Mouse (Mus musculus) embryo, embryonic 11 days (tissue): Measurements from ENCODE around the gene Agrn.
A peak's percentile ranks its signal among the peaks of the same experiment; 100 is the strongest.

Experiments
- DNase-seq: peaks from one replicate; pipeline ENCODE4 v3.0.0-alpha.2; 2015

The Agrn gene

GRCm38 (mm10) chr4:156197131-156197828, at the start of gene Agrn:
Gene Agrn, minus strand, starts transcription at chr4:156197488.
- DNase-seq: no peak

- peak; percentile 62 for DNase-seq
Observed at GRCm38 (mm10) chr4:156236651-156237447, 39.6 kb upstream of the Agrn start.

GRCm38 (mm10) chr4:156235808-156236533, 38.7 kb upstream of the Agrn start, which contains the start of gene Noc2l:
Gene Noc2l, plus strand, starts transcription at chr4:156236010.
- peak; percentile 97 for DNase-seq

- peak; percentile 71 for DNase-seq
Observed at GRCm38 (mm10) chr4:156235360-156235770, 38.1 kb upstream of the Agrn start.

GRCm38 (mm10) chr4:156234701-156235213, 37.5 kb upstream of the Agrn start, which contains the start of gene Plekhn1:
Gene Plekhn1, minus strand, starts transcription at chr4:156234857.
- DNase-seq: peak; percentile 92

GRCm38 (mm10) chr4:156234021-156234501, 36.8 kb upstream of the Agrn start:
- DNase-seq: peak; percentile 60

GRCm38 (mm10) chr4:156228393-156229024, 31.2 kb upstream of the Agrn start:
- DNase-seq: no peak

- no peak for DNase-seq
Observed at GRCm38 (mm10) chr4:156227752-156228392, 30.6 kb upstream of the Agrn start.

GRCm38 (mm10) chr4:156224276-156224675, 27.0 kb upstream of the Agrn start:
- DNase-seq: no peak

GRCm38 (mm10) chr4:156219936-156220335, 22.6 kb upstream of the Agrn start:
- no peak for DNase-seq

GRCm38 (mm10) chr4:156217838-156218237, 20.6 kb upstream of the Agrn start:
- no peak for DNase-seq

- DNase-seq: no peak
Observed at GRCm38 (mm10) chr4:156217022-156217669, 19.9 kb upstream of the Agrn start.

GRCm38 (mm10) chr4:156216196-156216595, 18.9 kb upstream of the Agrn start:
- DNase-seq: no peak

GRCm38 (mm10) chr4:156215649-156216048, 18.4 kb upstream of the Agrn start, which contains the start of gene Perm1:
Gene Perm1, plus strand, starts transcription at chr4:156215868.
- no peak for DNase-seq

- DNase-seq: no peak
Observed at GRCm38 (mm10) chr4:156213134-156213533, 15.8 kb upstream of the Agrn start.

GRCm38 (mm10) chr4:156209963-156210635, 12.8 kb upstream of the Agrn start:
- DNase-seq: no peak

GRCm38 (mm10) chr4:156208872-156209271, 11.6 kb upstream of the Agrn start:
- no peak for DNase-seq

- DNase-seq: peak; percentile 45
Observed at GRCm38 (mm10) chr4:156203413-156204131, 6.3 kb upstream of the Agrn start.

- peak; percentile 88 for DNase-seq
Observed at GRCm38 (mm10) chr4:156203001-156203412, 5.7 kb upstream of the Agrn start, which contains the start of gene AW011738. Gene AW011738, plus strand, starts transcription at chr4:156203304.

GRCm38 (mm10) chr4:156202462-156202893, 5.2 kb upstream of the Agrn start:
- DNase-seq: peak; percentile 28
